Mouse (Mus musculus) megakaryocyte, embryonic 14.5 days (primary cell): ENCODE measurements around the gene AL732309.1. TPM values are rescaled to one million over a fixed set of nuclear protein-coding genes. Genes with fewer than 3 reads are reported as not detected.
"Not testable (repeated sequence)": the region's sequence is repeated elsewhere in the genome, so short reads cannot be mapped to it uniquely, and the experiment has no call there.

Experiments used
- H3K27me3 ChIP-seq: replicated peaks from 2 replicates; pipeline ENCODE3; 2012; ENCODE audit warnings: inconsistent platforms
- H3K36me3 ChIP-seq: replicated peaks from 2 replicates; pipeline ENCODE3; 2012; ENCODE audit warnings: low read length, inconsistent platforms, mixed read lengths
- H3K4me1 ChIP-seq: 2 replicates; pipeline ENCODE4 v1.6.1; 2012; ENCODE audit warnings: inconsistent platforms
- H3K4me3 ChIP-seq: replicated peaks from 2 replicates; pipeline ENCODE3; 2012; ENCODE audit warnings: moderate library complexity, mild to moderate bottlenecking, inconsistent platforms
- H3K9me3 ChIP-seq: 2 replicates; pipeline ENCODE4 v1.6.1; 2012; ENCODE audit warnings: inconsistent platforms
- FLI1 ChIP-seq: IDR thresholded peaks from 2 replicates; pipeline ENCODE4 v1.6.1; 2012; ENCODE audit warnings: low read length, inconsistent platforms, mixed read lengths
- GATA1 ChIP-seq: IDR thresholded peaks from 3 replicates; pipeline ENCODE4 v1.6.1; 2012; ENCODE audit warnings: mixed read lengths, low read length, inconsistent platforms, borderline replicate concordance
- polyA plus RNA-seq: library from polyadenylated mRNA; stranded (reverse); fragments of >175 nt; gene quantifications from 2 replicates; pipeline ENCODE4 v1.2.3, GENCODE M21; 2012; ENCODE audit warnings: low replicate concordance; ENCODE audit not compliant: insufficient read depth

AL732309.1 gene
- polyA plus RNA-seq, 1 experiment = 1.1 TPM

- TF ChIP-seq GATA1 (no peak), FLI1 (no peak)
- peaks cover 68% of the 10 kb centered on the region for H3K4me1 ChIP-seq
- no peaks in the 10 kb centered on the region for H3K27me3 ChIP-seq
- H3K9me3 ChIP-seq = no peaks in the 10 kb centered on the region
- H3K36me3 ChIP-seq = peaks cover 16% of the 10 kb centered on the region
- H3K4me3 ChIP-seq = peak overlapping the region; percentile 96
Observed at GRCm38 (mm10) chr2:25261870-25262269, 15.2 kb upstream of the AL732309.1 start.

- H3K9me3 ChIP-seq = no peaks in the 10 kb centered on the region
- peaks cover 3% of the 10 kb centered on the region for H3K36me3 ChIP-seq
- H3K27me3 ChIP-seq = no peaks in the 10 kb centered on the region
- TF ChIP-seq GATA1 (no peak), FLI1 (no peak)
- no peak overlapping the region for H3K4me3 ChIP-seq
- peaks cover 59% of the 10 kb centered on the region for H3K4me1 ChIP-seq
Observed at GRCm38 (mm10) chr2:25258887-25259286, 12.2 kb upstream of the AL732309.1 start.

GRCm38 (mm10) chr2:25257250-25257649, 10.6 kb upstream of the AL732309.1 start:
- Histone ChIP-seq H3K4me1 (peaks cover 57% of the 10 kb centered on the region), H3K4me3 (peak overlapping the region; percentile 85), H3K36me3 (peaks cover 17% of the 10 kb centered on the region)
- H3K27me3 ChIP-seq, H3K9me3 ChIP-seq: not testable (repeated sequence)

GRCm38 (mm10) chr2:25256443-25257109, 9.9 kb upstream of the AL732309.1 start:
- H3K4me1 ChIP-seq = peaks cover 53% of the 10 kb centered on the region
- peak overlapping the region; percentile 91 for H3K4me3 ChIP-seq

GRCm38 (mm10) chr2:25255284-25255779, 8.7 kb upstream of the AL732309.1 start, which contains the start of gene Tmem203:
Gene Tmem203, plus strand, starts transcription at chr2:25255439.
- Histone ChIP-seq H3K4me1 (peaks cover 53% of the 10 kb centered on the region), H3K4me3 (peak within 1 kb of the TSS; percentile 91), H3K9me3 (no peaks in the 10 kb centered on the region), H3K36me3 (peaks cover 36% of the 10 kb centered on the region), H3K27me3 (no peaks in the 10 kb centered on the region)
- no peak for TF ChIP-seq GATA1
- peak; percentile 63; the same call in 1 of the 2 replicates for TF ChIP-seq FLI1

More at GRCm38 (mm10) chr2:25256443-25257109, 9.9 kb upstream of the AL732309.1 start:
- H3K36me3 ChIP-seq = peaks cover 24% of the 10 kb centered on the region
- H3K9me3 ChIP-seq, H3K27me3 ChIP-seq: not testable (repeated sequence)

DNA sequence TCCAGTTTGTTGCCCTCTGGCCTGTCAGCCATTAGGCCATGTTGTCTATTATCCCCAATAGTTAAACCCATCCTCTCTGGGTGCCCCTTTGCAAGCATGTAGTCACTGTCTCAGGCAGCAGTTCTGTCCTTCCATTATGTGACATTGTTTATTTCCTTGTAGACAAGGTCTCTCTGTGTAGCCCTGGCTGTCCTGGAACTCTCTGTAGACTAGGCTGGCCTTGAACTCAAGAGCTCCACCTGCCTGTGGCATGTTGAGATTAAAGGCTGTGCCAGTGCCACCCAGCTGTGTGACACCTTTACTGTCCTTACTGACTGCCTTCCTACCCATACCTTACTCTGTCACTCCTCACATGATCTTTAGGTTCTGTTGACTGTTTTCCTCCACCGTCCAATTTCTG, 5.7 kb upstream of the AL732309.1 start:
- TF ChIP-seq GATA1 = no peak
- TF ChIP-seq FLI1 = no peak
- peaks cover 44% of the 10 kb centered on the region for H3K4me1 ChIP-seq
- peaks cover 66% of the 10 kb centered on the region for H3K36me3 ChIP-seq
- H3K9me3 ChIP-seq = no peaks in the 10 kb centered on the region
- no peaks in the 10 kb centered on the region for H3K27me3 ChIP-seq
- H3K4me3 ChIP-seq = no peak overlapping the region

DNA sequence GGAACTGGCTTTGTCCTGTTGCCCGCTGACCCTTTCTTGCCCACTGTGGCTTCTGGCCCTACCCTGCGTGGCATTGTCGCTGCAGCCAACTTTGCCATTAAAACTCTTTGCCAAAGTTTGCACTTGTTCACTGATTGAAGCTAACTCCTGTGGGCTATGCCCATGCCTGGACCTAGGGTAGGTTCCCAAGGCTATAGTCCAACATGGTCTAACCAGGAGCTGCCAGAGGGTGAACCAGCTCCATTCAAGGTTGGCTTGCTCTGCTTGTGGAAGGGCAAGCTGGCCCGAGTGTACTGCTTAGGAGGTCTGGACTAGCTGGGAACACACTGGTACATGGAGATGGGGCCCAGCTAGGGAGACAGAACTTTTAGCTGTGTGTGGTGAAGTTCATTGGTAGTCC, 2.5 kb downstream of the AL732309.1 start:
- peaks cover 51% of the 10 kb centered on the region for H3K27me3 ChIP-seq
- TF ChIP-seq FLI1 (no peak), GATA1 (no peak)
- peaks cover 51% of the 10 kb centered on the region for H3K36me3 ChIP-seq
- H3K9me3 ChIP-seq = no peaks in the 10 kb centered on the region
- H3K4me1 ChIP-seq = peaks cover 31% of the 10 kb centered on the region
- peak overlapping the region; percentile 57 for H3K4me3 ChIP-seq

DNA sequence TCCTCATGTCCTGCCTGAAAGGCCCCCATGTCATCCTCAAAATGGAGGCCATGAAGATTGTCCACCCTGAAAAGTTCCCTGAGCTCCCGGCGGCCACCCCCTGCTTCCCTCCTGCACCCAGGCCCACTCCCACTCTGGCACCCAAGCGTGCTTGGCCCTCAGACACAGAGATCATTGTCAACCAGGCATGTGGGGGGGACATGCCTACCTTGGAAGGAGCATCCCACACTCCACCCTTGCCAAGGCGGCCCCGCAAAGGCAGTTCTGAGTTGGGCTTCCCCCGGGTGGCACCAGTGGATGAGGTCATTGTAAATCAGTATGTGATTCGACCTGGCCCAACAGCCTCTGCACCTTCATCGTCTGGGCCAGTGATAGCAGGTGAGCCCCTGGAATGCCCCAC, 3.3 kb downstream of the AL732309.1 start:
- Histone ChIP-seq H3K27me3 (peaks cover 56% of the 10 kb centered on the region), H3K9me3 (no peaks in the 10 kb centered on the region), H3K4me1 (peaks cover 35% of the 10 kb centered on the region), H3K36me3 (peaks cover 43% of the 10 kb centered on the region), H3K4me3 (no peak overlapping the region)
- TF ChIP-seq GATA1 (no peak), FLI1 (no peak)

DNA sequence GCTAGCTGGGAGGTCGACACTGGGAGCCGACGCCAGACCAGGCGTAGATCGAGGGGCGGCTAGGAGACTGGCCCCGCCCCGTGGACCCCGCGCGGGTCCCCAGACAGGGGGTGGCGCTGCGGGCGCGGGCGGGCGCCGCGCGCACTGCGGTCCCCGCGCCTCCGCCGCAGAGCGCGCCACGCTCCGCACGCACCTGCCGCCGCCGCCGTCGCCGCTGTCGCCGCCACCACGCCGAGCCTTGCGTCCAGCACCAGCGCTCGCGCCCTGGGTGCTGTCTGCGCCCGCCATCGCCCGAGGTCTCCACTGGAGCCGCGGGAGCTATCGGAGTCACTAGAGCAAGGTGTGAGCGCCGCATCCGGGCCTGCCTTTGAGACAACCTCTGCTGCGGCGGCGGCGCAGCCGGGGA, 4.6 kb downstream of the AL732309.1 start, which contains the start of the genes Rnf208 and Cysrt1:
Gene Rnf208 (plus strand): TSS at position 155 of the 406 bp plus-strand sequence.
Gene Cysrt1 (minus strand): TSS at position 352 of the 406 bp plus-strand sequence.
- TF ChIP-seq FLI1 (no peak), GATA1 (no peak)
- Histone ChIP-seq H3K36me3 (peaks cover 31% of the 10 kb centered on the region), H3K4me3 (peak within 1 kb of the TSS; percentile 89), H3K9me3 (no peaks in the 10 kb centered on the region), H3K27me3 (peaks cover 68% of the 10 kb centered on the region), H3K4me1 (peaks cover 38% of the 10 kb centered on the region)

DNA sequence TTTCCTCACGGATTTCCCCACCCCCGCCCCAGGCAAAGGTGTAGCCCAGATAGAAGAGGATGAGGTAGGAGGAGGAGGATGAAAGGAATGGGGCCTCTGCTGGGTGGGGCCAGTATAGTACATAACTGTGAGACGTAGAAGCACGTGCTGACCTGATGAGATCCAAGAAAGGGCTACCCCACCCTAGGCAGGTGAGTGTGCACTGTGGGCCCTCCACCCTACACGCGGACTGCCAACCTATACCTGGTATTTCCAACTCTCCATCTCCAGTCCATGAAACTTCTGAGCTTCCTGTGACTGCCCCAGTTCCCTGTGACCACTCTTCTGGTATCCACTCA, 5.3 kb downstream of the AL732309.1 start:
- peak overlapping the region; percentile 89 for H3K4me3 ChIP-seq
- peaks cover 45% of the 10 kb centered on the region for H3K4me1 ChIP-seq
- TF ChIP-seq FLI1 = no peak
- no peak for TF ChIP-seq GATA1
- H3K36me3 ChIP-seq = peaks cover 24% of the 10 kb centered on the region
- H3K9me3 ChIP-seq = no peaks in the 10 kb centered on the region
- peaks cover 73% of the 10 kb centered on the region for H3K27me3 ChIP-seq
